Mouse (Mus musculus) macrophage (primary cell): Measurements from ENCODE around the gene Cyp26c1. TPM values are rescaled to one million over a fixed set of nuclear protein-coding genes. Genes with fewer than 3 reads are reported as not detected.

Experiments
- H3K27ac ChIP-seq: fragments of 350-480 bp; formaldehyde crosslinking; 2 replicates; pipeline ENCODE4 v1.9.0; 2021
- H3K36me3 ChIP-seq: fragments of 350-480 bp; formaldehyde crosslinking; 2 replicates; pipeline ENCODE4 v1.9.0; 2021; ENCODE audit errors: inconsistent target
- H3K4me3 ChIP-seq: fragments of 350-480 bp; formaldehyde crosslinking; 2 replicates; pipeline ENCODE4 v1.9.0; 2021; ENCODE audit errors: inconsistent target
- H3K79me2 ChIP-seq: fragments of 350-480 bp; formaldehyde crosslinking; 2 replicates; pipeline ENCODE4 v1.9.0; 2021; ENCODE audit errors: inconsistent target
- WGBS: methylation state at CpG from one replicate; pipeline ENCODE4 v1.1.7; 2026; ENCODE audit warnings: inconsistent platforms; ENCODE audit not compliant: missing documents; 5-methylcytosine and 5-hydroxymethylcytosine counted together
- polyA plus RNA-seq: library from polyadenylated mRNA; stranded (reverse); fragments of 250-400 nt; gene quantifications from 3 replicates; pipeline ENCODE4 v1.2.4, GENCODE M21; 2018; ENCODE audit warnings: inconsistent platforms

Gene Cyp26c1
- polyA plus RNA-seq, 1 experiment from 2014 or later, result not detected

GRCm38 (mm10) chr19:37716524-37717175 is 31.3 kb downstream of the Cyp26c1 start:
- no peak overlapping the region for H3K27ac ChIP-seq
- WGBS, result 95% methylated on average over 11 of the region's 12 CpGs
- H3K4me3 ChIP-seq, result no peak overlapping the region
- no peaks in the 10 kb centered on the region for H3K36me3 ChIP-seq
- H3K79me2 ChIP-seq, result no peaks in the 10 kb centered on the region

GRCm38 (mm10) chr19:37719166-37719565 is 33.8 kb downstream of the Cyp26c1 start:
- H3K4me3 ChIP-seq, result no peak overlapping the region
- no peak overlapping the region for H3K27ac ChIP-seq
- H3K79me2 ChIP-seq, result no peaks in the 10 kb centered on the region
- no peaks in the 10 kb centered on the region for H3K36me3 ChIP-seq
- WGBS, result 75% methylated on average over 1 of the region's 1 CpGs

- Histone ChIP-seq H3K4me3 (no peak overlapping the region), H3K36me3 (no peaks in the 10 kb centered on the region), H3K27ac (no peak overlapping the region), H3K79me2 (no peaks in the 10 kb centered on the region)
- WGBS, result 96% methylated on average over 5 of the region's 5 CpGs
These were observed 39.2 kb downstream of the Cyp26c1 start for GRCm38 (mm10) chr19:37724591-37724990.

GRCm38 (mm10) chr19:37726585-37726984 is 41.2 kb downstream of the Cyp26c1 start:
- WGBS, result 93% methylated on average over 7 of the region's 7 CpGs
- no peak overlapping the region for H3K27ac ChIP-seq
- H3K36me3 ChIP-seq, result no peaks in the 10 kb centered on the region
- no peak overlapping the region for H3K4me3 ChIP-seq
- H3K79me2 ChIP-seq, result no peaks in the 10 kb centered on the region

GRCm38 (mm10) chr19:37727366-37727765 is 42.0 kb downstream of the Cyp26c1 start:
- no peaks in the 10 kb centered on the region for H3K36me3 ChIP-seq
- H3K27ac ChIP-seq, result no peak overlapping the region
- no peaks in the 10 kb centered on the region for H3K79me2 ChIP-seq
- no peak overlapping the region for H3K4me3 ChIP-seq
- 93% methylated on average over 2 of the region's 2 CpGs for WGBS

- WGBS, result 88% methylated on average over 8 of the region's 8 CpGs
- Histone ChIP-seq H3K36me3 (no peaks in the 10 kb centered on the region), H3K27ac (no peak overlapping the region), H3K79me2 (no peaks in the 10 kb centered on the region), H3K4me3 (no peak overlapping the region)
These were observed 50.0 kb downstream of the Cyp26c1 start for GRCm38 (mm10) chr19:37735426-37735825.

- Histone ChIP-seq H3K36me3 (no peaks in the 10 kb centered on the region), H3K79me2 (no peaks in the 10 kb centered on the region), H3K4me3 (no peak overlapping the region), H3K27ac (no peak overlapping the region)
- WGBS, result 92% methylated on average over 3 of the region's 3 CpGs
These were observed 53.2 kb downstream of the Cyp26c1 start for GRCm38 (mm10) chr19:37738575-37738974.

- WGBS, result 26% methylated on average over 7 of the region's 7 CpGs
- Histone ChIP-seq H3K4me3 (no peak overlapping the region), H3K36me3 (no peaks in the 10 kb centered on the region), H3K27ac (no peak overlapping the region), H3K79me2 (no peaks in the 10 kb centered on the region)
These were observed 54.7 kb downstream of the Cyp26c1 start for GRCm38 (mm10) chr19:37740043-37740442.

Other genes starting within 250 kb of the Cyp26c1 start
- gene Exoc6, start 135.2 kb upstream of the Cyp26c1 start, polyA plus RNA-seq, result 15.2 to 19.8 TPM (median 17.5 TPM) in 3 replicates
- not detected in 3 replicates for gene Cyp26a1, start 12.2 kb downstream of the Cyp26c1 start, polyA plus RNA-seq